Mouse (Mus musculus): ENCODE data around the gene Rad23a. TPM values are rescaled to one million over a fixed set of nuclear protein-coding genes. Genes with fewer than 3 reads are reported as not detected.

The Rad23a gene
- total and polyA plus RNA-seq, 3 experiments, result 62.6 to 155 TPM; not detected in 1

DNA sequence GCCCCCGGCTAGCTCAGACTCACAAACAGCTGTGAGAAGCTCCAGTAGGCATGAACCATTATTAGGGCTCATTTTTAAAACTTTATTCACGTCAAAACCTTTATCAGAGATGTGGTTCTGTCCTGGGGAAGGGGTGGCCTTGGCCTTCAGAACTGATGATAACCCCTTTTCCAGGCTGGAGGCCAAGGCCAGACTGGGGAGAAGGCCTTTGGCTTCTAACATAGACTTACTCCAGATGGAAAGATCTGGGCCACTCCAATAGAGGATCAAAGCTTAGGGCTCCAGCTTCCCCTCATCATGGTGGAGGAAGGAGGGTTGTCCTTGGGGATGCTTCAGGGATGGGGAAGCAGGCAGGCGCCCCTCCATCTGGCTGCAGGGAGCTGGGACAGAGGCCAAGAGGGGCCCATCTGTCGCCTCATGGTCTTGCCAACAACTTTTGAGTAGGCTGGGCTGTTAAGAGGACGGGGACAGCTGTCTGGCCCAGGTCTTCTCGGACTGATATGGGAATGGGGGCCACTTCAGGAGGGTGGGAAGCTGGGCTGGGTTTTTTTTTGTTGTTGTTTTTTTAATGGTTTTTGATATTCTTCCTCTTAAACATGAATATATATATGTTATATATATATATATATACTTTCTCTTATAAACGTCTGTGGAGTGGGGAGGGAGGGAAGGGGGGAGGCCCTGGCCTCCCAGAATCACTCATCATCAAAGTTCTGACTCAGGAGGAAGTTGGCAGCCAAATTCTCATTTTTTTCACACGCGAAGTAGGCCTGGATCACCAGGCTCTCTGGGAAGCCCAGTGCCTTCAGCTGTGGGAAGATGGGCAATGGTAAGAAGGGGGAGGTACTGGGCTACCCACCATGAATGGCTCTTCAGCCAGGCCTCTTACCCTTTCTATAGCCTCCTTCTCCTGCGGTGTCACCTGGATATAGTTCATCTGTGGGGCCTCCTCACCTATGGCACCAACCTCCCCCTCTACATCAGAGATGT is 5.3 kb downstream of the Rad23a start:
- DNase-seq (ENCODE audit: low read depth, low spot score), result no peak
- H3K36me3 ChIP-seq (ENCODE audit: control insufficient read depth in 1 of 2, insufficient read depth in 2 of 2, low read length in 2 of 2), result peaks cover 2 to 32% of the 10 kb centered on the region in 2 experiments; a peak in 3 of 4 replicates
- no peak overlapping the region for H3K4me3 ChIP-seq (ENCODE audit: control insufficient read depth in 1 of 2, insufficient read depth in 1 of 2, low read depth in 2 of 2, low read length in 2 of 2)
- H3K4me1 ChIP-seq (ENCODE audit: control insufficient read depth in 1 of 2, insufficient read depth in 2 of 2, low read length in 2 of 2), result peaks cover 3 to 15% of the 10 kb centered on the region in 2 experiments
- H3K79me2 ChIP-seq (ENCODE audit: control insufficient read depth, insufficient read depth, low read length, poor library complexity), result peaks cover 22% of the 10 kb centered on the region
- no peaks in the 10 kb centered on the region for H3K27me3 ChIP-seq (ENCODE audit: control insufficient read depth in 1 of 2, insufficient read depth in 2 of 2, low read length in 2 of 2)
- TF ChIP-seq CHD1 (IDR thresholded peaks at IDR 0.05; ENCODE audit: low read depth, low read length), result no peak
- no peak for TF ChIP-seq MXI1 (IDR thresholded peaks at IDR 0.05; ENCODE audit: low read depth, low read length)
- 0 out of 4 replicates have a peak, but pooled peaks of 1 of the 2 experiments have one; percentile 17 for TF ChIP-seq POLR2A (IDR thresholded peaks at IDR 0.05; ENCODE audit: control insufficient read depth in 1 of 2, insufficient read depth in 1 of 2, low read depth in 1 of 2, low read length in 2 of 2, poor library complexity in 1 of 2)
- no peak for TF ChIP-seq MYC (IDR thresholded peaks at IDR 0.05; ENCODE audit: low read depth, low read length)
- no peak for TF ChIP-seq RAD21 (IDR thresholded peaks at IDR 0.05; ENCODE audit: low read depth, low read length)
- no peak for TF ChIP-seq BHLHE40 (IDR thresholded peaks at IDR 0.05; ENCODE audit: borderline replicate concordance, low read depth, low read length)
- no peak for TF ChIP-seq UBTF (IDR thresholded peaks at IDR 0.05; ENCODE audit: borderline replicate concordance, insufficient read depth, low read depth, low read length)
- no peak overlapping the region for H3K9ac ChIP-seq (ENCODE audit: control insufficient read depth, low read depth, low read length, poor library complexity, severe bottlenecking)
- no peak overlapping the region for H3K27ac ChIP-seq (ENCODE audit: control insufficient read depth, low read depth, low read length)
- H3K9me3 ChIP-seq (replicated peaks; ENCODE audit: insufficient read depth, low read length), result no peaks in the 10 kb centered on the region

DNA sequence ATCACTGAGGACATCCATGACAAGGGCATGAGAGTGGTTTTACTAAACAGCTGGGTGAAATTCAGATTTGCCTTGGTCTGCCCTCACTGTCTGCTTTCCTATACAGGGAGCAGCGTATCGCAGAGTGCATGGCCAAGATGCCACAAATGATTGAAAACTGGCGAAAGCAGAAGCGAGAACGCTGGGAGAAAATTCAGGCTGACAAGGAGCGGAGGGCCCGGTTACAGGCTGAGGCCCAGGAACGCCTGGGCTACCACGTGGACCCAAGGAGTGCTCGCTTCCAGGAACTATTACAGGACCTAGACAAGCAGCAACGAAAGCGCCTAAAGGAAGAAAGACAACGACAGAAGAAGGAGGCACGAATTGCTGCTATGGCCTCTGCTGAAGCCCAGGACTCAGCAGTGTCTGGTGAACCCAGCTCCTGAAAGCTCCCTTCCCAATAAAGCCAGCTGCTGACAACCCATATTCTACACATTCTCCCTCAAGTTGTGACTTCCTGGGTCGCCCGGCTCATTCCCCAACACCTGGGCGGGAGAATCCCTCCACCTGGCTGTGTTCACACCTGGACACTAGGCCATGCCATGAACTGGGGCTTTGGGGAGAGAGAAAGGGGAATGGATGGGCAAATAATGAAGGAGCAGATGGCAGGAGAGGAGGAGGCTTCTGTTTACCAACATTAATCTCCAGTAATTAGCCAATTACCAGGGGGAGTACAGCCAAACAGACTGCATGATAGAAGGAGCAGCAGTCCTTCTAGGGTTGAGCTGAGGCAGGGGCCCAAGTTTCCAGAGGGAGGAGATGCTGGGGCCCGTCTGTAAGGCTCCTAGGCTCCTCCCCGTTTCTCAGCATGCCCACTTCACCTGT is 6.2 kb downstream of the Rad23a start:
- Histone ChIP-seq H3K9me3 (replicated peaks; ENCODE audit: insufficient read depth, low read length) (no peaks in the 10 kb centered on the region), H3K79me2 (ENCODE audit: control insufficient read depth, insufficient read depth, low read length, poor library complexity) (peaks cover 14% of the 10 kb centered on the region), H3K36me3 (ENCODE audit: control insufficient read depth in 1 of 2, insufficient read depth in 2 of 2, low read length in 2 of 2) (peaks cover 2 to 26% of the 10 kb centered on the region in 2 experiments; a peak in 3 of 4 replicates), H3K4me1 (ENCODE audit: control insufficient read depth in 1 of 2, insufficient read depth in 2 of 2, low read length in 2 of 2) (peaks cover 3 to 15% of the 10 kb centered on the region in 2 experiments), H3K27me3 (ENCODE audit: control insufficient read depth in 1 of 2, insufficient read depth in 2 of 2, low read length in 2 of 2) (no peaks in the 10 kb centered on the region), H3K4me3 (ENCODE audit: control insufficient read depth in 1 of 2, insufficient read depth in 1 of 2, low read depth in 2 of 2, low read length in 2 of 2) (no peak overlapping the region), H3K9ac (ENCODE audit: control insufficient read depth, low read depth, low read length, poor library complexity, severe bottlenecking) (no peak overlapping the region), H3K27ac (ENCODE audit: control insufficient read depth, low read depth, low read length) (no peak overlapping the region)
- no peak for DNase-seq (ENCODE audit: low read depth, low spot score)
- TF ChIP-seq BHLHE40 (IDR thresholded peaks at IDR 0.05; ENCODE audit: borderline replicate concordance, low read depth, low read length) (no peak), TCF12 (IDR thresholded peaks at IDR 0.05; ENCODE audit: low read depth, low read length) (no peak), CHD1 (IDR thresholded peaks at IDR 0.05; ENCODE audit: low read depth, low read length) (no peak), ZMIZ1 (IDR thresholded peaks at IDR 0.05; ENCODE audit: low read depth, low read length) (peak; percentile 66; the same call in 1 of the 2 replicates), MYB (IDR thresholded peaks at IDR 0.05; ENCODE audit: low read depth, low read length) (no peak), SIN3A (IDR thresholded peaks at IDR 0.05; ENCODE audit: low read length) (0 out of 2 replicates have a peak, but pooled peaks have one; percentile 22), USF1 (IDR thresholded peaks at IDR 0.05; ENCODE audit: low read depth, low read length) (no peak), JUND (IDR thresholded peaks at IDR 0.05; ENCODE audit: low read depth, low read length) (no peak), UBTF (IDR thresholded peaks at IDR 0.05; ENCODE audit: borderline replicate concordance, insufficient read depth, low read depth, low read length) (no peak), E2F4 (IDR thresholded peaks at IDR 0.05; ENCODE audit: borderline replicate concordance, low read depth, low read length) (no peak), MAZ (IDR thresholded peaks at IDR 0.05; ENCODE audit: low read depth, low read length) (no peak), HCFC1 (IDR thresholded peaks at IDR 0.05; ENCODE audit: low read depth, low read length) (no peak), POLR2A (IDR thresholded peaks at IDR 0.05; ENCODE audit: control insufficient read depth in 1 of 2, insufficient read depth in 1 of 2, low read depth in 1 of 2, low read length in 2 of 2, poor library complexity in 1 of 2) (0 out of 4 replicates have a peak, but pooled peaks of 1 of the 2 experiments have one; percentile 16), USF2 (IDR thresholded peaks at IDR 0.05; ENCODE audit: borderline replicate concordance in 1 of 2, insufficient read depth in 1 of 2, low read depth in 1 of 2, low read length in 2 of 2) (no peak), SMC3 (IDR thresholded peaks at IDR 0.05; ENCODE audit: low read depth, low read length) (no peak), TBP (IDR thresholded peaks at IDR 0.05; ENCODE audit: low read depth, low read length) (no peak), POLR2AphosphoS5 (IDR thresholded peaks at IDR 0.05; ENCODE audit: borderline replicate concordance, low read depth, low read length) (no peak), ZC3H11A (IDR thresholded peaks at IDR 0.05; ENCODE audit: low read depth, low read length) (no peak), MAFK (IDR thresholded peaks at IDR 0.05; ENCODE audit: borderline replicate concordance, low read depth, low read length) (no peak), CTCF (IDR thresholded peaks at IDR 0.05 in 2 of 3, conservative IDR thresholded peaks at IDR 0.05 in 1 of 3; ENCODE audit: control insufficient read depth in 1 of 3, insufficient read depth in 1 of 3, low read depth in 2 of 3, low read length in 3 of 3, poor library complexity in 1 of 3, severe bottlenecking in 1 of 3) (no peak), NELFE (IDR thresholded peaks at IDR 0.05; ENCODE audit: low read depth, low read length) (no peak), MXI1 (IDR thresholded peaks at IDR 0.05; ENCODE audit: low read depth, low read length) (no peak), CHD2 (IDR thresholded peaks at IDR 0.05; ENCODE audit: low read length) (no peak)
